Mouse (Mus musculus) c-Kit-positive CD71-positive TER-119-negative erythroid progenitor cells, embryonic 14.5 days (primary cell): Measurements from ENCODE around the gene Krtap9-5.

Experiments
- DNase-seq: peaks from one replicate; pipeline ENCODE4 v3.0.0-alpha.2; 2013; ENCODE audit warnings: low read depth

Krtap9-5 gene

DNA sequence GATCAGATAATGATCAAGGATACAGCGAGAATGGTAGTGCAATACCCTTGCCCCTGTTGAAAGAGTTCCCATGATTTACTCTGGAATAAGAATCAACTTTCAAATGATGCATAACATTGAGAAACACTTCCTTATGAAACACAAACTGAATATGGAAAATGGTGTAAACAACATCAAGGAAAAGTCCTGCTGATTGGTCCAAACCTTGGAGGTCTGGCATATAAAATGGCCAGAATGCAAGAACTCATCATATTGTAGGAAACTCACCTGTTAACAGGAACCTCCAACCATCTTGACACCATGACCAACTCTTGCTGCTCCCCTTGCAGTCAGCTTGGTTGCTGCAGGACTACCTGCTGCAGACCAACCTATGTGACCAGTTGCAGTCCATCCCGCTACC is at the start of gene Krtap9-5:
Gene Krtap9-5, plus strand, starts transcription at position 301 of the 400 bp plus-strand sequence.
- no peak for DNase-seq

DNA sequence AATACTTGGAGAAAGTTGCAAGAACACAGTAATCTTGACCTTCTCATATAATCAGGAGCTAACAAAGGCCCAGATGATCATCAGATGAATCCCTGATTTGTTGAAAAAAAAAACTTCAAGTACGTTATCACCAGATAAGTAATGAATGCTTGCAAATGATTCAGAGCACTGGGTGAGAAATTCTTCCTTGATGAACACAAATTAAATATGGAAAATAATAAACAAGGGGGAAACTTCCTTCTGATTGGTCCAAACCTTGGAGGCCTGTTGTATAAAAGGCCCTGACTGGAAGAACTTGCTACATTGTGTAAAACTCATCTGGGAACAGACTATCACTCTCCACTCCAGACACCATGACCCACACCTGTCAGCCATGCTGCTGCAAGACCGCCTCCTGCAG is 40.7 kb upstream of the Krtap9-5 start, which contains the start of gene Krtap31-1:
Gene Krtap31-1, plus strand, starts transcription at position 301 of the 400 bp plus-strand sequence.
- no peak for DNase-seq

DNA sequence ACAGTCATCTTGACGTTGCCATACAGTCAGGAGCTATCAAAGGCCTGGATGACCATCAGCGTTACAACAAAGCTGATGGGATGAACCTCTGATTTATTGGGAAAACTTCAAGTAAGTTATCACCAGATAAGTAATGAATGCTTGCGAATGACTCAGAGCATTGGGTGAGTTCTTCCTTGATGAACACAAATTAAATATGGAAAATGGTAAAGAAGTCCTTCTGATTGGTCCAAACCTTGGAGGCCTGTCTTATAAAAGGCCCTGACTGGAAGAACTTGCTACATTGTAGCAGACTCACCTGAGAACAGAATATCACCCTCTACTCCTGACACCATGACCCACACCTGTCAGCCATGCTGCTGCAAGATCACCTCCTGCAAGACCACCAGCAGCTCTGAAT is 33.8 kb upstream of the Krtap9-5 start, which contains the start of gene Gm11565:
Gene Gm11565, plus strand, starts transcription at position 301 of the 400 bp plus-strand sequence.
- no peak for DNase-seq

DNA sequence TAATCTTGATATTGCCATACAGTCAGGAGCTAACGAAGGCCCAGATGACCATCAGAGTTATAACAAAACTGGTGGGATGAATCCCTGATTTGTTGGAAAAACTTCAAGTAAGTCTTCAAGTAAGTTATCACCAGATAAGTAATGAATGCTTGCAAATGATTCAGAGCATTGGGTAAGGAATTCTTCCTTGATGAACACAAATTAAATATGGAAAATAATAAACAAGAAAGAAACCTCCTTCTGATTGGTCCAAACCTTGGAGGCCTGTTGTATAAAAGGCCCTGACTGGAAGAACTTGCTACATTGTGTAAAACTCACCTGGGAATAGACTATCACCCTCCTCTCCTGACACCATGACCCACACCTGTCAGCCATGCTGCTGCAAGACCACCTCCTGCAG is 12.3 kb upstream of the Krtap9-5 start, which contains the start of gene Krtap31-2:
Gene Krtap31-2, plus strand, starts transcription at position 301 of the 400 bp plus-strand sequence.
- DNase-seq = no peak

DNA sequence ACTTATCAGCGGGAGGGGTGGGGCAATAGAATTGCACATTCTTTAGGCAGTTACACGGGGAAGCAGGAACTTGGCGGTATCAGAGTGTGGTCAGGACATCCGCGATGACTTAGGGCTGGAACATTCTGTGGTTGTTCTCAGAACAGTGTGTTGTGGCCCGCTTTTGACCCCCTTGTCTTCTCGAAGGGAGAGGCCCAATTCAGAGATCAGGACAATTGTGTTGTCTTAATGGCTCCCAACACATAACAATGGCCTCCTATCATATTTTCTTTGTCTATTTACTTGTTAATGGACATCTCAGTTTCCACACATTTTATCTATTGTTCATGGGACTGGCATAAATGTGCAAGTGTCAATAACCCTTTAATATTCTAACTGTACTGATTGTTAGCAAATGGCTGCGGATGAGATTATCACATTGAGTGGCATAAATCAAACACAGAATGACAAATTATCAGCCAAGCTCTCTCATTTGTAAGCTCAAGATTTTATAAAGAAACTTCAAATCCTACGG is 10.5 kb upstream of the Krtap9-5 start:
- DNase-seq = no peak

DNA sequence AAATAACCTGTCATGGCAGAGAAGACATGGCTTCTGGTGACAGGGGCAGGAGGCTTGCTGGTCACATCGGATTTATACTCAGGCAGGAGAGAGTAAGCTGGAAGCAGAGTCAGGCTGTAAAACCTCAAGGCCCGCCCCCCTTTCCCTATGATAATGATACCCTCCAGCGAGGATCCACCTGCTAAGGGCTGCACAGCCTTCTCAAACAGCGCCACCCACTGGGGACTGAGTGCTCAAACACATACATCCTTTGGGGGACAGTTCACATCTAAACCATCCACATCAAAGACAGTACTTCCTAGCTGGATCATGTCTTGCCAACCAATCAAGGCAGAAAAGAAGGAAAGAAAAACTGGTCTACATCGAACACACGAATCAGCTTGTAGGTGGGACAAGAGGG is 15.9 kb downstream of the Krtap9-5 start:
- no peak for DNase-seq

DNA sequence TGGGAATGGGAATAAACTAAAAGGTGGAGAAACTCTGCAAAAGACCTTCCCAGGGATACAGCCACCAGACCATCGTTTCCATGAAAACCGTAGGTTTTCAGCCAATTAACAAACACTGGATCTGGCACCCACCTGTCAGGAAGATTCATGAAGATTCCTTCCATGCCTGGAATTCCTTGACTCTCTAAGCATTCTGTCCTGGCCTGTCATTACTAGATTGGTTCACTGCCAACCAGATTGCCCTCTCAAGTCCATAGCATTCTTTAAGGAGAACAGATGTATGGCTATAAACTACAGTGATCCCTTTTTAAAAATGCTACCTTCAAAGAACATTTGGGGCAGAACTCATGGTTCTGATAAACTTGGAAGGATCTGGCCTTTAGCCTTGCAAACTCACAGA is 17.7 kb downstream of the Krtap9-5 start:
- DNase-seq = no peak

DNA sequence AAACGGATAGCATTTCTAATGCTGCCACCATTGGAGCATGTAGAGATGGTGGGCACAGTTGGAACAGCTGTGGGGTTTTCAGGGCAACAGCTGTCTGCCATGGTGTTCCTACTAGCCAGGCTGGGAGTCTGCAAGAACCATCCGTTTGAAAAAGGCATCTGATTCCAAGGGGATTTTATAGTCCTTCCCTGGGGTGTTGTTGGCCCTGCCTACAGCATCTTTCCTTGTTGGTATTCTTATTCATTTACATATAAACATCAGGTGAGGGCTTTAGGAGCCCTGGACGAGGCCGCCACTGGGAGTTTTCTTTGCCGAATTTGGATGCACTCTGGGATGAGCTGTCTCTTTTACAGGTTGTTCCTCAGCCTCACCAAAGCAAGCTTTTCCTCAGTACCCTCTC is 30.7 kb downstream of the Krtap9-5 start, which contains the start of gene Krtap29-1:
Gene Krtap29-1, minus strand, starts transcription at position 101 of the 400 bp plus-strand sequence.
- DNase-seq = no peak

DNA sequence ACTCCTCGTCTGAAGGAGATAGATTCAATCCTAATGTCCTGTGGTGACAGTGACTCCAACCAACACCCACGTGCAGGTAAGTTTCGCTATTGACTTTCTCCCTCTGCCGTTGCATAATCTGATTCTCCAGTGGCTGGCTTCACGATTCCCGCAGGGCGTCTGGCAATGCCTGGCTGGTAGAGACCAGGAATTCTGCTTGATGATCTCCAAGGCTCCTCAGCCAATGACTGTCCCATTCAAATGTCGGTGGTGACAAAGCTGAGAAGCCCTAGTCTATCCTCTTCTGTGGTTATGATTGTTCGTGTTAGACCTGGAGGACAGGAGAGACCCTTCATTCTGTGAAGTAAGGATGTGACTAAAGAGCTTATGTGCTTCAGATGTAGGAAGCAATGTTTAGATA is 34.5 kb downstream of the Krtap9-5 start:
- no peak for DNase-seq

DNA sequence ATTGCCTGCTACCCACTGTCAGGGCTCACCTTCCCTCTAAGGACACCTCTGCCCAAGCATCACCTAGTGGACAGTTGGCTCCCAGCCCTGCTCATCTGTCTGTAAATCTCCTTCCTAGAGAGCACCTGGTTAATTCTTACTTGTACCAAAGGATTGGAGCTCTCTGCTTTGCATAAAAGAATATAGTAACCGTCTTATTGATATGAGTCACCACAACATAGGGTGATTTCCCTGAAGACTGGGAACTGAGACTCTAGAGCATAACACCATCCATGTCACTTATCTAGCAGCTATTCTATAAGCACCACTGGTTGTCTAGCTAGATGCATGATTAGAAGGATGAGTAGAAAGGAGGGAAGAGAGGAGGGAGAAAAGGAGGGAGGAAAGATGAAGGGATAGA is 35.2 kb downstream of the Krtap9-5 start:
- DNase-seq = no peak

DNA sequence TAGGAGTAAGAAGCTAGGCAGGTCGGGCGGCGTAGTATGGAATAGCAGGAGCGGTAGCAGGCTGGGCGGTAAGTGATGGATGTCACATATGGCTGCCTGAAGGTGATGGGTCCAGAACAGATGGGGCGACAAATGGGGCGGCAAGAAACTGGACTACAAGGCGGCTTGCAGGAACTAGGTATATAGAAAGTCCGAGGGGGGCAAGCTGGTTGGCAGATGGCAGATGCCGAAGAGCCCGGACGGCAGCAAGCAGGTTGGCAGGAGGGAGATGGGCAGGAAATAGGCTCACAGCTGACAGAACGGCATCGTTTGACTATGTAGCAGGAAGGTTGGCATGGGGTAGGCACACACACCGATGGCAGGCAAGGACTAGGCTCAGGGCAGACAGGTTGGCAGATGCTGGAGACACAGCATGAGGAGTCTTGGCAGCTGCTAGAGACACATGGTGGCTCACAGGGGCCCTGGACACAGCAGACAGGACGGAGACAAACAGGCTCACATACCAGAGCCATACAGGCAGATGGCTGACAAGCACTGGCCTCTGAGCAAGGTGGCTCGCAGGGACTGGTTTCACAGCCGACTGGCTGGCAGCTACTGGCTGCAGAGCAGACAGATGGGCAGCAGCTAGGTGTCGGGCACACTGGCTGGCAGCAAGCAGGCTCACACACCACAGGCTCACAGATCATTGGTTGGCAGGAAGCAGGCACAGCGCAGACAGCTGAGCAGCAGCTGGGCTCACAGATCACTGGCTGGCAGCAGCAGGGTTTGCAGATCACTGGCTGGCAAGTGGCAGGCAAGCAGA is 37.2 kb downstream of the Krtap9-5 start:
- DNase-seq = no peak

DNA sequence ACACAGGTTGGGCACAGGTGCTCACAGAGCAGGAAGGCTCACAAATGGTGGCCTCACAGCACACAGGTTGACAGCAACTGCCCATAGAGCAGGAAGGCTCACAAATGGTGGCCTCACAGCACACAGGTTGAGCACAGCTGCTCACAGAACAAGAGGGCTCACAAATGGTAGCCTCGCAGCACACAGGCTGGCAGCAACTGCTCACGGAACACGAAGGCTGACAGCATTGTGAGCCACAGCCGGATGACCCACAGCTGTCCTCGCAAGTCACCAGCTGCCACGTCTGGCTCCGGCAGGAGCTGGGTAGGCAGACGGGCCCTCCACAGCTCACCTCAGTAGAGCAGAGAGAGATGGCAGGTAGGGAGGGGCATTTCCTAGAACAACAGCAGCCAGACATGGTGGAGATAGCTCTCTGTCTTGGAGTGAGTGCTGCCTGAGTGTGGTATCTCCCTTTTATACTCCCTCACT is 37.9 kb downstream of the Krtap9-5 start, which contains the start of gene Krtap16-1:
Gene Krtap16-1, minus strand, starts transcription at position 418 of the 468 bp plus-strand sequence.
- DNase-seq = no peak

DNA sequence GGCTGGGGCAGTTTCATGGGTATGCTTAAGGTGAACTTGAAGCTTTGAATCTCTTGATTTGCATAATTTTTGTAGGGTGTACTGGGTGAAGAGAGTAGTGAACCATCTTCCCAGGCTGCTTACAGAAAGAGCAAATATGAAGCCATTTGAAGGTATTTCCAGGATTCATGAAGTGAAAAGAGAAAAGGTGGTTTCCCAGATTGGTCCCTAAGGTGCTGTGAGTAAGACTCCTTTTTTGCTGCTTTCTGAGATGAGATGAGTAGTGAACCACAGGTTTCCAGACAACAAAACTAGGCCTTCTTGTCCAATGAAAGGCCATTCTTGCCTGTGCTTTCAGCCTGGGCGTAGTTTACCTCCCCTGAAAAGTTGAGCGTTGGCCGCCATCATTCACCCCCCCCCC is 40.3 kb downstream of the Krtap9-5 start:
- no peak for DNase-seq

DNA sequence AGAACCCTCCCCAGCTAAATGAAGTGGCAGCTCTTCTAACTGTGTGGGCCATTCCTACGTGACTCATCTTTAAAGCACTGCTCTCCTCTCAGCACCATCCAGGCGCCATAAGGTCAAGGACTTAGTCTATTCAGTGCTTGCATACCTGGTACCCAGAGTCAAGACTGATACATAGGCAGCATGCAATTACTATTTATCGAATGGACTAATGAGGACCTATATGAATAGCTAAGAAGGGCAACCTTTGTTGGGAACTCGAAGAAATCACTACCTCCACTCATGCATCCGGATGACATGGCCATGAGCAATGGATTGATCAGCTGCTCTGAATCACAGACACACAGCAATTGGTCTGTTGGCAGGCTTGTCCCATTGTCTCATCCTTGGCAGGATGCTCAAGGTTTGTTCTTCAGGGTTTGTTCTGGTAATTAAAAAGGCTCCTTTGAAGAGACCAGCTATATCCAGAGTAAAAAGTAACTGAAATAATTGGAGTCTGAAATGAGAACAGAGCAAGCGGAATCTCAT is 41.7 kb downstream of the Krtap9-5 start:
- no peak for DNase-seq

DNA sequence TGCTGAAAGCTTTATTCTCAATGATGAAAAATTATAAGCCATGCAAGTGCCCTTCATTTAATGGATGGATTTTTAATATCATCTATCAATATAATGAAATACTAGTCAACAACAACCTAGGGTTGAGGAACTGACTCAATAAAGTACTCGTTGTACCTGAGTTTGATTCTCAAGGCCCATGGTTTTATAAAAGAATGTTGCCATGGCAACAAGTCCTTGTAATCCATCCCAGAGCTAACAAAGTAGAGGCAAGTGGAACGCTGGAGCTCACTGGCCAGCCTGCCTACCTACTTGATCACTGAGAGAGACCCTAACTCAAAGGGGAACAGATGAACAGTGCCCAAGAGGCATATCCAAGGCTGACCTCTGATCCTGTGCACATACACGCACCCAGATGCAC is 42.3 kb downstream of the Krtap9-5 start:
- no peak for DNase-seq

DNA sequence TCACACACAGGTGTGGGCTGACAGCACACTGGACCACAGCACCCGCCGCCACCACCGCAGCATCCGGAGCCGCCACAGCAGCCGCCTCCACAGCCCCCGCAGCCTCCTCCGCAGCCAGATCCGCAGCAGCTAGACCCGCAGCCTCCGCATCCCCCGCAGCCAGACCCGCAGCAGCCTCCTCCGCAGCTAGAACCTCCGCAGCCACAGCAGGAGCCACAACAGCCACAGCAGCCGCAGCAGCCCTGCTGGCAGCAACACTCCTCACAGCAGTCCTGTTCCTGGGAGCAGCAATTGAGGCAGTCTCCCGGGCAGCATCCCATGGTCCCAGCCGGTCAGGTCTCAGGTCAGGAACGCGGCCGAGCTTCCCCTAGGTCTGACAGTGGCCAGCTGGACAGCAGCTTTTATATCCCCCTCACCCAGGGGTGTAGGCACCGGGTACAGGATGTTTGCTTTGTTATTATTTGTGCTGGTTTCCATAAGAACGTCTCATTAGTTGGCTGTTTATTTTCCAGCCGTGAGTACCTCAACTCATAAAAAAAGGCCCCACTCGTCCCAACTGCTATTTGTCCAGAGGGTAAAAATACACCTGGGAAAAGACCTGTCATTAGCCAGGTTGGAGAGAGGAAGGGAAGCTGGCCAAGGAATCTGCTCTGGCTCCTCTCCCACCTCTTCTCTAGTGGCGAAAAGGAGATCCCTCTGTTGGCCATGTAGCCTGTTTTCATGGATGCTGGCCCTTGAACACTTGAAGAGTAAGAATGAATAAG is 45.5 kb downstream of the Krtap9-5 start, which contains the start of gene Krtap17-1:
Gene Krtap17-1, minus strand, starts transcription at position 375 of the 764 bp plus-strand sequence.
- no peak for DNase-seq

DNA sequence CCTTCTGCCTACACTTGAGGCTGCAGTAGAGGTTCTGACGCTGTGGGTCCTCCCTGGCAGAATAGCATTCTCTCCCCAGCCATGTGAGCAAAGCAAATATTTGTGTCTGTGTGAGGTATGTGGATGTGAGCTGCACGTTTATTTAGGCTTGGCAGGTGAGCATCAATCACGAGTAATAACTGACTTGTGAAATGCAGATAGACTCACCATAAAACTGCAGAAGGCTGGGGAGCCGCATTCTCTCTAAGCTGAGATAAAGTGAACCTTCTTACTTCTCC is 46.0 kb downstream of the Krtap9-5 start:
- no peak for DNase-seq

DNA sequence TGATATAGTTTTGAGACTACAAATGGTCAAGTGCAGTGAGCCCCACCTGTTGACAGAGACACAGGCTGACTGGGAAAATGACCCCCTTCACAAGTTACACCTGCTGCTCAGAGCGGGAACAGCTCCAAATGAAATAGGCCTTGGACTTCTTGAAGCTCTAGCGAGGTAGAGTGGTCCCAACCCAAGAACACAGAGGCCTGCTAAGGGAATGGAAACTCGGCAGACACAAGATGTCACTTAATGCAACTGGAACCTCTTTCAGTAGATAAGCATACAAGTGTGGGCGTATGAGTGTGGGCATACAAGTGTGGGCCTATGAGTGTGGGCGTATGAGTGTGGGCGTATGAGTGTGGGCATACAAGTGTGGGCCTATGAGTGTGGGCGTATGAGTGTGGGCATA is 50.8 kb downstream of the Krtap9-5 start:
- DNase-seq = no peak
